Comparison of ENCODE assay signal across 9 mouse cellular contexts in genomic region chr10:59814505-59815155, GRCm38 (mm10).
DNase-seq lines count a peak whose midpoint lies in the region; ATAC-seq and TF ChIP-seq lines count a peak whose summit lies in the region.
"Had no signal": no experiment of that assay in that cellular context is flagged by ENCODE, and none has a peak within 500 bp of the region (broad histone marks: within the 10 kb centered on the region; RNA-seq: fewer than 3 reads in every experiment).

No protein-coding gene starts in this region.

- H3ac ChIP-seq in myocyte (ENCODE audit: control insufficient read depth, insufficient read length): no peak overlapping the region

- peak; percentile 79 for TF ChIP-seq CTCF in layer of hippocampus, adult 2 months (conservative IDR thresholded peaks at IDR 0.05)
- TF ChIP-seq CTCF in MEL (IDR thresholded peaks at IDR 0.05 in 2 of 3, conservative IDR thresholded peaks at IDR 0.05 in 1 of 3; ENCODE audit: control insufficient read depth in 1 of 3, insufficient read depth in 1 of 3, low read depth in 2 of 3, low read length in 3 of 3, poor library complexity in 1 of 3, severe bottlenecking in 1 of 3): peak; percentile 83 to 92 (median 84)
- peak; percentile 71 for TF ChIP-seq CTCF in brain, embryonic 14.5 days (IDR thresholded peaks at IDR 0.05; ENCODE audit: borderline replicate concordance, extremely low read depth, insufficient read depth, insufficient read length)
- peak; percentile 75 for TF ChIP-seq CTCF in gastrocnemius, adult 2 months (IDR thresholded peaks at IDR 0.05)

- peak; percentile 78 for TF ChIP-seq RAD21 in MEL (IDR thresholded peaks at IDR 0.05; ENCODE audit: low read depth, low read length)

- H3K9ac ChIP-seq in MEL (ENCODE audit: control insufficient read depth, low read depth, low read length, poor library complexity, severe bottlenecking): no peak overlapping the region
- H3K9ac ChIP-seq: heart, embryonic 15.5 days had no signal

- peaks cover 0 to 3% of the 10 kb centered on the region in 2 experiments; a peak in 1 of 4 replicates for H3K4me1 ChIP-seq in MEL (ENCODE audit: control insufficient read depth in 1 of 2, insufficient read depth in 2 of 2, low read length in 2 of 2)
- H3K4me1 ChIP-seq in limb, embryonic 10.5 days: peaks cover 6% of the 10 kb centered on the region; the same call in 1 of the 2 replicates

- TF ChIP-seq POLR2A in MEL (IDR thresholded peaks at IDR 0.05; ENCODE audit: control insufficient read depth in 1 of 2, insufficient read depth in 1 of 2, low read depth in 1 of 2, low read length in 2 of 2, poor library complexity in 1 of 2) (no peak), myocyte (IDR thresholded peaks at IDR 0.05; ENCODE audit: insufficient read length, low read depth) (no peak)
- no peak for TF ChIP-seq POLR2A in brain, embryonic 14.5 days (IDR thresholded peaks at IDR 0.05; ENCODE audit: borderline replicate concordance, extremely low read depth, insufficient read depth, insufficient read length, poor library complexity, severe bottlenecking)

- H3K9me3 ChIP-seq in MEL (replicated peaks; ENCODE audit: insufficient read depth, low read length): no peaks in the 10 kb centered on the region
- no peaks in the 10 kb centered on the region for H3K9me3 ChIP-seq in limb, embryonic 10.5 days (replicated peaks)
- H3K9me3 ChIP-seq: heart, embryonic 15.5 days had no signal

- TF ChIP-seq EP300 in MEL (IDR thresholded peaks at IDR 0.05; ENCODE audit: low read depth in 1 of 2, low read length in 2 of 2): no peak

- H3K4me2 ChIP-seq in myocyte (ENCODE audit: low read depth): peak overlapping the region; percentile 1
- H3K4me2 ChIP-seq: heart, embryonic 15.5 days had no signal

- intact Hi-C loops in gastrocnemius, adult 2 months (cut with DNase I): loop anchor here (2.0 to 5.0 kb wide), 3 partner anchors 53 to 362 kb away; no protein-coding TSS in a partner anchor

- H3K27ac ChIP-seq in layer of hippocampus, adult 2 months: peak overlapping the region; percentile 29
- no peak overlapping the region for H3K27ac ChIP-seq in MEL (ENCODE audit: control insufficient read depth, low read depth, low read length)
- H3K27ac ChIP-seq in gastrocnemius, adult 2 months: peak overlapping the region; percentile 31; the same call in 1 of the 2 replicates
- no peak overlapping the region for H3K27ac ChIP-seq in limb, embryonic 10.5 days
- H3K27ac ChIP-seq: heart, embryonic 15.5 days had no signal

- no peak overlapping the region for H3K4me3 ChIP-seq in layer of hippocampus, adult 2 months
- H3K4me3 ChIP-seq in MEL (ENCODE audit: control insufficient read depth in 1 of 2, insufficient read depth in 1 of 2, low read depth in 2 of 2, low read length in 2 of 2) (no peak overlapping the region), myocyte (no peak overlapping the region)
- H3K4me3 ChIP-seq in gastrocnemius, adult 2 months: no peak overlapping the region
- no peak overlapping the region for H3K4me3 ChIP-seq in limb, embryonic 10.5 days
- H3K4me3 ChIP-seq: heart, embryonic 15.5 days had no signal

- H3K36me3 ChIP-seq in MEL (ENCODE audit: control insufficient read depth in 1 of 2, insufficient read depth in 2 of 2, low read length in 2 of 2): peaks cover 0 to 2% of the 10 kb centered on the region in 2 experiments; a peak in 2 of 4 replicates
- peaks cover 2% of the 10 kb centered on the region; the same call in 1 of the 2 replicates for H3K36me3 ChIP-seq in limb, embryonic 10.5 days
- H3K36me3 ChIP-seq in myocyte (ENCODE audit: control insufficient read depth, insufficient read depth): peaks cover 8% of the 10 kb centered on the region
- H3K36me3 ChIP-seq: heart, embryonic 15.5 days had no signal

- DNase-seq in layer of hippocampus, adult 2 months (ENCODE audit: low spot score in 2 of 2): peak in 1 of 2 experiments; percentile 38
- no peak for DNase-seq in layer of hippocampus, adult 9-10 months (ENCODE audit: low spot score)
- peak; percentile 79 for DNase-seq in MEL (ENCODE audit: low read depth, low spot score)
- peak; percentile 59 for DNase-seq in brain, embryonic 14.5 days (ENCODE audit: low read depth)
- peak; percentile 74 for DNase-seq in gastrocnemius, adult 2 months
- DNase-seq in limb, embryonic 10.5 days (ENCODE audit: low spot score): peak; percentile 55

- ATAC-seq in monocyte, adult 5-6 weeks (replicated peaks; ENCODE audit: insufficient number of reproducible peaks, low FRiP score, low TSS enrichment, poor library complexity, severe bottlenecking): no peak

- H3K79me2 ChIP-seq in MEL (ENCODE audit: control insufficient read depth, insufficient read depth, low read length, poor library complexity): no peaks in the 10 kb centered on the region
- H3K79me2 ChIP-seq in myocyte (ENCODE audit: control insufficient read depth, insufficient read depth): no peaks in the 10 kb centered on the region

- H3K27me3 ChIP-seq in MEL (ENCODE audit: control insufficient read depth in 1 of 2, insufficient read depth in 2 of 2, low read length in 2 of 2) (no peaks in the 10 kb centered on the region), myocyte (ENCODE audit: control insufficient read depth, insufficient read depth, insufficient read length) (no peaks in the 10 kb centered on the region)
- H3K27me3 ChIP-seq in limb, embryonic 10.5 days (ENCODE audit: low read depth, poor library complexity, severe bottlenecking): no peaks in the 10 kb centered on the region
- H3K27me3 ChIP-seq: heart, embryonic 15.5 days had no signal

- WGBS in limb, embryonic 10.5 days: 76% methylated on average over 7 of the region's 7 CpGs

TF ChIP-seq in MEL, 35 proteins besides CTCF, POLR2A, EP300 and RAD21:
- TF ChIP-seq ZC3H11A (IDR thresholded peaks at IDR 0.05; ENCODE audit: low read depth, low read length) (peak; percentile 87), GATA1 (IDR thresholded peaks at IDR 0.05; ENCODE audit: low read depth, low read length) (peak; percentile 61; the same call in 1 of the 2 replicates), ZNF384 (IDR thresholded peaks at IDR 0.05; ENCODE audit: low read depth, low read length) (0 out of 2 replicates have a peak, but pooled peaks have one; percentile 15), USF1 (IDR thresholded peaks at IDR 0.05; ENCODE audit: low read depth, low read length) (no peak), SMC3 (IDR thresholded peaks at IDR 0.05; ENCODE audit: low read depth, low read length) (peak; percentile 97), TBP (IDR thresholded peaks at IDR 0.05; ENCODE audit: low read depth, low read length) (0 out of 2 replicates have a peak, but pooled peaks have one; percentile 19), USF2 (IDR thresholded peaks at IDR 0.05; ENCODE audit: borderline replicate concordance in 1 of 2, insufficient read depth in 1 of 2, low read depth in 1 of 2, low read length in 2 of 2) (no peak)

TF ChIP-seq in myocyte, 11 proteins besides CTCF, POLR2A, EP300 and RAD21:
- TF ChIP-seq MYOD1 (IDR thresholded peaks at IDR 0.05; ENCODE audit: control insufficient read depth in 1 of 3, insufficient read length in 2 of 3, low read depth in 2 of 3) (no peak), E2F4 (IDR thresholded peaks at IDR 0.05; ENCODE audit: insufficient read depth) (no peak), REST (IDR thresholded peaks at IDR 0.05; ENCODE audit: insufficient read depth, insufficient read length) (no peak), CEBPB (IDR thresholded peaks at IDR 0.05; ENCODE audit: insufficient read depth, poor library complexity, severe bottlenecking) (no peak), SRF (IDR thresholded peaks at IDR 0.05; ENCODE audit: control insufficient read depth, insufficient read length, low read depth) (no peak), MYOG (IDR thresholded peaks at IDR 0.05; ENCODE audit: control insufficient read depth in 1 of 3, insufficient read depth in 1 of 3, insufficient read length in 2 of 3, low read depth in 2 of 3) (no peak), TCF3 (IDR thresholded peaks at IDR 0.05; ENCODE audit: insufficient read length, low read depth) (no peak), MAX (IDR thresholded peaks at IDR 0.05; ENCODE audit: low read depth) (no peak), TCF12 (IDR thresholded peaks at IDR 0.05; ENCODE audit: insufficient read depth, poor library complexity, severe bottlenecking) (no peak), POLR2AphosphoS2 (IDR thresholded peaks at IDR 0.05; ENCODE audit: insufficient read length, low read depth) (no peak), USF1 (IDR thresholded peaks at IDR 0.05; ENCODE audit: low read depth) (no peak)

Comparison
In these comparisons a context has a peak if more than half of its experiments do, and no peak if none do; other contexts are left out.
1. H3K27ac ChIP-seq: peak in layer of hippocampus, adult 2 months (single experiment) and gastrocnemius, adult 2 months (single experiment); none in MEL (single experiment) and limb, embryonic 10.5 days (single experiment).
2. Peak in every context shown above with its lines, with median percentiles within 50 percentile points of each other: CTCF ChIP-seq.